Mouse (Mus musculus): ENCODE data around the gene Asf1a.
"Not testable (repeated sequence)": the region's sequence is repeated elsewhere in the genome, so short reads cannot be mapped to it uniquely, and the experiment has no call there.

Gene Asf1a

DNA sequence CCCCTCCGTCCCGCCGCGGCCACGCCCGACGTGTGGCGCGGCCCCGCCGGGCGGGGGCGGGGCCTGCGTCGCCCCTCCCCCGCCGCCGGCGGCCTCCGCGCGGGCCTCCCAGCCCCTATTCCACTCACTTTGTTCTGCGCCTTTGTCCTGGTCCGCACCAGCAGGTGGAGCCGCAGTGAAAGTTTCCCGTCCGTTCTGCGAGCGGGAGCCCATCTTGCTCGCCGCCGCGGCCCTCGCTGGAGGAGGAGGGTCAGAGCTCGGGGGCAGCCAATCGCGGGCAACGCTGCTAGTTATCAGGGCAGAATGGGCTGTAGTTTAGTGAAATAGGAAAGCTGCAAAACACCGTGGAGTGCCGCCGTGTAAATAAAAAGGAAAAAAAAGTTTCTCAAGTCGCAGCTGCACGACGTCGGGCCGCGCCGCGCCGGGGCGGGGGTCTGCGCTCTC, at the start of gene Asf1a:
Gene Asf1a, plus strand, starts transcription at position 81 of the 444 bp plus-strand sequence.
- DNase-seq (ENCODE audit: low read depth, low spot score), result peak; percentile 99

DNA sequence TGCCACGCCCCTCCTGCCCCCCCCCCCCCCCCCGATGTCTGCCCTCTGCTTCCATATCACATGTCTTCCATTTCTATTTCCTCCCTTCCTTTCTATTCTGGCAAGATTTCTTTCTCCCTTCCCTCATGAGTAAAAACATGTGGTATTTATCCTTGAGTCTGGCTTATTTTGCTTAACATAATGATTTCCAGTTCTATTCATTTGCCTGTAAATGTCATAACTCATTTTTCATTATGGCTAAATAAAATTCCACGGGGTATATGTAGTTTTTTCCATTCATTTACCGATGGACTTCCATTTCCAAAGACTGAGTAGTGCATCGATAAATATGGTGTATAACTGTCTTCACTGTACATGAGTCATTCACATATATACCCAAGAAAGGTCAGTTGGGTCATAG, 34.6 kb upstream of the Asf1a start:
- DNase-seq (ENCODE audit: low read depth, low spot score), result no peak

DNA sequence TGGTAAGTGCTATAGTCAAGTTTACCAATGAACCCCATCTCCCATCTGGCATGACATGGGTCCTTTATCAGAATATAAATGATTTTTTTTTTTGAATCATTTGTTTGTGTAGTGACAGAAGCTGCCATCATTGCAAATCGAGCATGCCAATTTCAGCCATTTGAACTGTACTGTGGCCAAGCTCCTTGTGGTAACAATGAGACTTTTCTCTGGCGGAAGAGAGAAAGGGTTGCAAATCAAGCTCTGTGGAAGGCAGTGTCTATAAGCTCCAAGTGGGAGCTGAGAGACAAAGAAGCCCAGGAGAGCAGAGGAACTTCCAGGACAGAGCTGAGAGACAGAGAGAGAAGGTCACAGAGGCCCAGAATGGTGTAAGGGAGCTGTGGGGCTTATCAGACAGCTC, 31.0 kb upstream of the Asf1a start:
- DNase-seq (ENCODE audit: low read depth, low spot score), result peak; percentile 67

DNA sequence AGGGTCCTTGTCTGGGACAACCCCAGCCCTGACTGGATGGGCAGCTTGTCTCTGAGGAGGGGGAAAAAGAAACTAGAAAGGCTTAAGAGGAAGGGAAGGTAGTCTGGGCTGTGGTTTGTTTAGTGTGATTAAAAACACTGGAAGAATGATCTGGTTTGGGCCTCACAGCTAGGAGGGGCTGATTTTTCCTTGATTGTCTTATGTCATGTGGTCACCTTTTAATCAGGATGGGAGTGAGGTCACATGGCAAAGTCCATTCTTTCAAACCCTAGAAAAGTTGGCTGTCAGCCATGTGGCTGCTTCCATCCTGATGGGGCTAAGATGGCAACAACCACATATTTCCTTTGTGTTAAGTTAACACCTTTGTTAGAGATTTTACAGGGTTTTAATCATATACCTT, 28.0 kb upstream of the Asf1a start:
- DNase-seq (ENCODE audit: low read depth, low spot score), result no peak

DNA sequence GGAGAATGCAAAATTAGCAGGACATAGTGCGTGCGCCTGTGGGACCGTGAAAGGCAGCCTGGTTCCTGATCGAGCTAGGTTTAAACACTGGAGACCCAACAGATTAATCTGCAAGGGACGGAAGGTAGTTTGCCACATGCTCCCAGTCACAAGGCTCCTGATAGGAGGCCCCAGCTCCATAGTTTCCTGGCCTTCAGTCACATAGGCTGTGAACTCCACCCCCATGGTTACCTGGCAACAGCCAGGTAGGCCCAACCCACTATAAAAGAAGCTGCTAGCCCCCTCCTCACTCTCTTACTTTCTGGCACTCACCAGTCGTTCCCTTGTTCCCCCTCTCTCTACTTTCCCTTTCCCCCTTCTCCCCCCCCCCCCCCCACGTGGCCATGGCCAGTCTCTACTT, 16.4 kb upstream of the Asf1a start:
- DNase-seq (ENCODE audit: low read depth, low spot score), result peak; percentile 12

DNA sequence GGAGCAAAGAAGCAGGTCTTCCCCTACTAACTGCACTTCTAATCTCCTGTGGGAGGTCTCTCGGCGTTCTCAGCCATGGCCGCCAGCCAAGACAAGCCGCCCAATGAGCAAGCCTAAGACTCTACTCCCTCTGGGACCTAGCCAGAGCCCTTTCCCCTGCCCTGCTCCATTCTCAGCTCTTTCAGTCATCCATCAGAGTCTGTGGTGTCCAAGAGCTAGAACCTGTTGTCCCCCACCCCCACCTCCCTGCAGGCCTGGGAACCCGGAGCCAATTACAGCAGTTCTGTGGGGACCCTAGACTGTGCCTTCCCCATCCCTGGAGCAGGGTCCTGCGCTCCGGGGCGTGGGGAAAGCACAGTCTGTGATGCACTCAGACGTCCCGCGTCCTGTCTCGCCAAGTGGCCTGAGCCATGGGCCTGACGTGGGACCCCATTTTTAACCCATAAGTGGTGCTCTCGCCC, 15.9 kb upstream of the Asf1a start:
- DNase-seq (ENCODE audit: low read depth, low spot score), result peak; percentile 51

DNA sequence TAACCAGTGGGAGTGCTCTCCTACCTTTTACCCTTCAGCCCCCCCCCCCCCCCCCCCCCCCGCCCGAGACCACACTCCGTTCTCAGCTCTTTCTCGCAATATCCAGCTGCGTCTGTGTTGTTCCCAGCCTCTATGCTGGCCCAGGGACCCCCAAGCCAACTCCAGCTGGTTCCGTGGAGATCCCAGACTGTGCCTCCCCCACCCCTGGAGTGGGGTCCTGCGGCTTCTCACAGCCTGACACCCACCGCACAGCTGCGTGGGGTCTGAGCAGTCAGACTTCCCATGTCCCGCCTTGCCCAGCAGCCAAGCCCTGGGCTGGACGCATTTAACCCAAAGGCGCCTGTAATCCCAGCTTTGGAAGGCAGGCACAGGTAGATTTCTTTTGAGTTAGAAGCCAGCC, 15.5 kb upstream of the Asf1a start:
- no peak for DNase-seq (ENCODE audit: low read depth, low spot score)

DNA sequence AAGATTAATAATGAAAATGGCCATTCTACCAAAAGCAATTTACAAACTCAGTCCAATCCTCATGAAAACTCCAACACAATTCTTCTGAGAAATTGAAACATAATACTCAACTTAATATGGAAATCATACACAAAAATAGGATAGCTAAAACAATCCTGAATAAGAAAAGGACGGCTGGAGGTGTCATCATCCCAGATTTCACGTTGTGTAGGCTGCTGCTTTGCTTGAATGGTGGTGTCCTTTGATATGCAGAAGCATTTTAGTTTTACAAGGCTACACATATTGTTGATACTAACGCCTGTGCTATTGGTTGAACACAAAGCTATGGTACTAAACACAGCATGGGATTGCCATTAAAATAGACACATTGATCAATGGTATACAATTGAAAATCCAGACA, 10.8 kb upstream of the Asf1a start:
- peak; percentile 20 for DNase-seq (ENCODE audit: low read depth, low spot score)

DNA sequence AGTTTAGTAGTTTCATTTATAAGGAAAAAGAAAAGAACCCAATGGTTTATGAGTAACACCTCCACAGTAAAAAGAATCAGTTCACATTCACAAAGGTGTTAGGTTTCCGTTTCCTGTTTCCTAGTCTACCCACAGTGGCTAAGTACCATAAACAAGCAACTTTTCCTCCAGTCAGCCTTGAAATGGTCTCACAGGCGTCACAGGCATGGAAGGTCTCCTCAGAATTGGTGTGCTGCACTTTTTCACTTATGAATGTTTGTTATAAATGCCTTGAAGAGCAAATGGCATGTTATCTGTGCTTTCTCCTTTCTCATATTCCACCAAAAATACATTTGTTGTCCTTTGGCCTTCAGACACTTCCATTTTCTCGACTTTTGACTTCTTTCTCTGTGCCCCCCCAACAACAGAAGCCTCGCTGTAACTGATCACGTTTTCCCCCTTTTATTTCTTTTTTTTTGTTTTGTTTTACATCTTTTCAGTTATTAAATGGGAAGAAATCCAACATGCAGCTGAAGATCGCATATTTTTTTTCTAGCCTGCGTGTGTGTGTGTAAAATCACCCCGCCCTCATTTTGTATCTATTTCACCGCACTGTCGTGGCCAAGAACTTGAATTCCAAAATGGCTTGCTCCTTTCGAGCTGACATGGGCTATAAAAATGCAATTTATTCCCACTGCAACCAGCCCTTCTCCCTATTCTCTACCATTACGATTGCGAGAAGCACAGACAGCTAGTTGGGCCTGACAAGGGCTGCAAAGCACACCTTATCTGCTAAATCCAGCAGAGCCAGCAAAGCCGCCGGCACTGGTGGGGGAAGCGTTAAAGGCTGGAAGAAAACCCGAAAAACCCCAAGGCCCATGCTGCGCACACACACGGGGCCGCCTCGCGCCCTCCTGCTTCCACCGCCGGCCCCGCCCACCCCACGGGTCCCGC, 547 bp upstream of the Asf1a start:
- peak; percentile 11 for DNase-seq (ENCODE audit: low read depth, low spot score)

DNA sequence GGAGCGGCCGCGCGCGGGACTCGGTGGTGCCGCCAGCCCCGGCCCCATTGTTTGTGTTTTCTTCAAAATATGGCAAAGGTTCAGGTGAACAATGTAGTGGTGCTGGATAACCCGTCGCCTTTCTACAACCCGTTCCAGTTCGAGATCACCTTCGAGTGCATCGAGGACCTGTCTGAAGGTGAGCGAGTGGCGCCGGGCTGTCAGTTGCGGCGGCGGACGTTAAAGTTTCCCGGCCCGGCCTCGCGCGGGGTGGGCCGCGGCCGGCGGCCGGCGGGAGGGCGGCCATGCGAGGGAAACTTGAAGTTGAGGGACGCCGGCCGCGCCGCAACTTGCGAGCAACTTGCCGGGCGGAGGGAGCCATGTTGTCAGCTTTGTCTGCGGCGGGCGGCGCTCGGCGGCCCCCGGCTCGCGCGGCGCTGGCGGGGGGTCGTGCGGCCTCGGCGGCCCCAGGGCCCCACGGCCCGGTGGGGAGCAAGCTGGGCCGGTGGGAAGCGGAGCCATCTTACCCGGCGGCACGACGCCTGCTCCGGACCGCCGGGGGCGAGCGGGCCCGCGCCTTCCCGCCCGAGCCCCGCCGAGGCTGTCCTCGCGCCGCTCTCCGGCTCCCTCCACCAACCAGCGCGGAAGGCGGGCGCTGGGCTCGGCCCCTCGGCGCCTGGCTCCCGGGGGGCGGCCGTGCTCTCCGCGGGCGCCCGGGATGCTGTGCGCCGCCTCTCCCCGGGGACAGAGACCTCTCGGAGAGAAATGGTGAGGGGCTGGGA, 744 bp downstream of the Asf1a start:
- DNase-seq (ENCODE audit: low read depth, low spot score), result peak; percentile 55

DNA sequence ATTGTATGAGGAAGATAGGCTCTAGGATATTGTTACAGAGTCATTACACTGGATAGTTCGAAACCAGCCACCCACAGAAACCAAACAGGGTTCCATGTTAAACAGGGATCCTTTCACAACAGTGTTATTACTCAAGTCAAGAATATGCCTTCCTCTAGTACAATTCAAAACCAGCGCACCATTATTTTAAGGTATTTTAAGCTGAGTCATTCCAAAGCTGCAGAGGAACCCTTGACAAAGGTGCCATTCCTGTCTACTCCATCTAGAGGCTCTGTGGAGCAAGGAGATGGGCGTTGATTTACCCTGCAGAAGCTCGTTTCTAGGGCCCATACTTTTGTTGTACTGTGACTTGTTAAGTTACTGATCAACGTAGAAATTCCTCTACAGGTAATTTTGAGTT, 2.3 kb downstream of the Asf1a start:
- peak; percentile 14 for DNase-seq (ENCODE audit: low read depth, low spot score)

DNA sequence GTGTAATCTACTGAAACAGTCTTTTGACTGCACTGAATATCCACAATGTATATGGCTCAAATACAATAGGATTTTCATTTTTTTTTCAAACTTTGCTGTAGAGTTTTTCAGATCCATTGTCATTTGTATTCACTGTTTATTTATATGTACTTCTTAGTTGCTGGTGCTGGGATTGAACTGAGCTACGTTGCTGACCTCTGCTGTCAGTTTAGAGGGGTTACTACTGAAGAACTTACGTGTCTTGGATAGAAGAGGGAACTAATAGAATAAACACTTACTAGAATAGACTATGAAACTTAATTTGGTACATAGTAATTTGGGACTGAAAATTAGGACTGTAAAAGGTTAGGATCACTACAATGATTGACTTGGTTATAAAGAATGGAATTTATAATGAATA, 8.8 kb downstream of the Asf1a start:
- DNase-seq (ENCODE audit: low read depth, low spot score), result peak; percentile 16

DNA sequence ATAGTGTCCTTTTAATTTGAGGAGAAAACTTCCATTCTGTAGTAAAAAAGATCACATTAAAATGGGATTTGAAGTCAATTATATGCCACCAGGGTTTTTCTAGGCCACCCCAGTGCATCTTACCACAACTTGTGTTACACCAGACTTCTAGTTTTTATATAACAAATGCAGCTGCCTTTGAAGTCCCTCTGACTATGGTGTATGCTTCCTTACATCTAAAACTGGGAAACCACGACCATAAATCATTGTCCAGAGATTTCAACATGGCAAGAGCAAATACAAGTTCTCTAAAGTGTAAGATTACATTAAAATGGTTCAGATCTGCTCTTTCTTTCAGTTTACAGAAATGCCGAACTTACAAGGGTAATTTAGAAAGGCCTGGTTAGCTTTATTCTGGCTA, 11.7 kb downstream of the Asf1a start:
- DNase-seq (ENCODE audit: low read depth, low spot score), result no peak

DNA sequence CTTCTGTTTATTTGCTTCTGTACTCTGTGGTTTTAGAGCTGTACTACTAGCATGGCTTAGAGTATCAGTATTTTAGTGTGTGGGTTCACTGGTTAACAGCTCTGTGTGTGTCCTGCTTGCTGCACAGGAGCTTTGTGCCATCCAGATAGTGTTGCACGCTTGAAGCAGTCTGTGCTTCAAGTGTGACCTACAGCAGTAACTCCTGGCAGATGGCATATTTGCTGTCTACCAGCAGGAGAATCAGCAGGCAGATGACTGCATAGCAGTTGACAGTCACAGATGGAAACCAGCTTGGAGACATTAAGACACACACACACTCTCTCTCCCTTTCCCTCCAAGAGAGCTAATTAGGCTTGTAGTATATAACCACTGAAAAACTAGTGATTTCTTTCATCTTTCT, 15.6 kb downstream of the Asf1a start:
- peak; percentile 98 for DNase-seq (ENCODE audit: low read depth, low spot score)

DNA sequence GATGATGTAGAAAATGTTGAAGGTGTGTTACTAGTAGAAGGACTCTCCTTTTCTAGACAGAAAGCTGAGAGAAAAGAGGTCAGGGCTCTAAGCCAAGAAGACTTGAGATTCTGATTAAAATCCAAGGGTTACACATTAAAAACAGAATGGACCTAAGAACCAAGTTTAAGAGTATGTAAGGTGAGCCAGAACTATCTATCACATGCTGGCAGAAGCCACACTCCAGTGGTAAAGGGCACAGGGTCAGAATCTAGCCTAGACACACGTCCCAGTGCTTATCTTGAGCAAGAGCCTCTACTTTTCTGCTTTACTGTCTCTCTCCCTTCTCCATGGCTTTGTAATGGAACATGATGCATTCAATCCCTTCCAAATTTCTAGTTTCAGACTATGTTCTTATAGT, 17.4 kb downstream of the Asf1a start:
- peak; percentile 12 for DNase-seq (ENCODE audit: low read depth, low spot score)

DNA sequence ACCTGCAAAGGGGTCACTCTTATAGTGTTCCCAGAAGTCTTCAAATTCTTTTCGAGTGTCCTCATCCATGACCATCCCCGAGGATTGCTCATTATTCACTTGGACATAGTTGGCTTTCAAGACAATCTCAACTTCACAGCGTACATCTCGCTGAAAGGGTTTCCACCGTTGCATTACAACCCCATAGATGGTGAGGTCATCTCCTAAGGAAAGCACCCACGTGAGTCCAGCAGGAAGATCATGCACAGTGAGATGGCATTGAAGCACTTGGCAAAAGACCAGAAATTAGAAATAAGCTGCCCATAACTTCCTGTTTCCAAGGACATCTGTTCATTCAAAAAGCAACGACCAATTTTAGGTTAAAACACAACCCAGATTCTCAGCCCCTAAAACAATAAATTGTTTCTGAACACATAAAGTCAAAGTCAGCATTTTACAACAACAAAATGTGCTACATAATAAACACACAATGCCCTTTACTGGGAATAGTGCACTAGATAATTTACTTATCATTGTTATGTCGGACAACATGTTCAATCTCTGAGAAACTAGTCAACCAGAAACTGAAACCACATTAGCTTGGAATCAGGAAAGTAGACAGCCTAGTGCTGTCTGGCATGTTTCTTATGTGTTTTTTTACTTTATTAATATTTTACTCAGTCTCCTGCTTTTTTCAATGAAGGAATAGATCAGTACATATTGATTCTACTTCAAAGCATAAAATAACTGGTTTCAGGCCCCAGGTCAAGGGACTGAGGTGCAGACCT, 19.5 kb downstream of the Asf1a start:
- peak; percentile 22 for DNase-seq (ENCODE audit: low read depth, low spot score)

DNA sequence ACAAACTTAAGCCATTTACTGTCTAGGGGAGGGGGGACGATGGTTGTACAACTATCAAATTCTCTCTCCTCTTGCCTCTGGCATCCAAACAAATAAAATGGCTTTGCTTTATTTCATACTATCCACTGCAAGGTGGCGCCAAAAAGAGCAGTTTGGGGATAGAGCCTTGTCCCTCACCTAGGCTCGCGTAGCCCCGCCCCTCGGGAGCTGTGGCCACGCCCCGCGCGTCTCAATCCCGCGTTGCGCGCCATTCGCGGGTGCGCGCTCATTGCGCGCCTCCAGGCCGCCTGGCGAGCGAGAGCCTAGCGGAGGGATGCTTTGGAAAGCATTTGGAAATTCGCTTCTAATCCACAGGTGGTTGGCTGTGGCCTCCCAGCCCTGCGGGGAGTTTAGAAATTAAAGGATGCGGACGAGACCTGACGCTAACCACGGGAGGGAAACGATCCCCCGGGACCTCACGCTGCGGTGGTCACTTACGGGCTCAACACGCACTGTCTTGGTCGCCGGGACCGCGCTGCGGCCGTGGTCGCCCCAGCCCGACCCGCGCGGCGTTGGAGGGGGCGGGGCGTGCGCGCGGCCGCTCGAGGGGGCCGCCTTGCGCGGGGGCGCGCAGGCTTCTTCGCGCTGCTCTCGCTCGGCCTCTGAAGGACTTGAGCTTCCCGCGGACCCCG, 32.8 kb downstream of the Asf1a start:
- DNase-seq (ENCODE audit: low read depth, low spot score), result peak; percentile 97

DNA sequence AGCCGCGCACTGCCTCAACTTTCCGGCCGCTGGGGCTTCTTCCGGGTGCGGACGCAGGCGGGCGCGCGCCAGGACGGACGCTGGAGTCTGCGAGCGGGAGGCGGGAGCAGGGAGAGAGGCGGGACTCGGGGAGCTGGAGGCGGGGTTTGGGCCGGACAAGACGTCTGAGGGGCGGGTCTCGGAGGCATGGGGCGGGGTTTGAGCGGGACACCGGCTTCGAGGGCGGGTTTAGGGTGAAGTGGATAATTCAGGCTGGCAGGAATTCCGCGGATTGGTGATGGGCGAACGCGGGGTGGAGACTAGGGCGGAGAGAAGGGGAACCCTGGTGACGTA, 33.3 kb downstream of the Asf1a start:
- peak; percentile 100 for DNase-seq (ENCODE audit: low read depth, low spot score)

DNA sequence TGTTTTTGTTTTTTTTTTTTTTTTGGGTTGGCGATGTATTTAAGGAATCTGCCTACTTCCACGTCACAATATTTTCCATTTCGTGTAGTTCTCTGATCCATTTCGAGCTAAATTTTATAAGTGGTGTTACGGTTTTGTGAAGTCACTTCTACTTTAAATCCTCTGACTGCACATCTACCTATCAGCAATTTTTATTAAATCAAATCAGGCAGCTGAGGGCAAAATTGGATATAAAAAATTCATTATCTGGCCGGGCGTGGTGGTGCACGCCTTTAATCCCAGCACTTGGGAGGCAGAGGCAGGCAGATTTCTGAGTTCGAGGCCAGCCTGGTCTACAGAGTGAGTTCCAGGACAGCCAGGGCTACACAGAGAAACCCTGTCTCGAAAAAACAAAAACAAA, 33.8 kb downstream of the Asf1a start, which contains the start of gene Mcm9:
Gene Mcm9, minus strand, starts transcription at position 101 of the 400 bp plus-strand sequence.
- DNase-seq (ENCODE audit: low read depth, low spot score), result not testable (repeated sequence)

DNA sequence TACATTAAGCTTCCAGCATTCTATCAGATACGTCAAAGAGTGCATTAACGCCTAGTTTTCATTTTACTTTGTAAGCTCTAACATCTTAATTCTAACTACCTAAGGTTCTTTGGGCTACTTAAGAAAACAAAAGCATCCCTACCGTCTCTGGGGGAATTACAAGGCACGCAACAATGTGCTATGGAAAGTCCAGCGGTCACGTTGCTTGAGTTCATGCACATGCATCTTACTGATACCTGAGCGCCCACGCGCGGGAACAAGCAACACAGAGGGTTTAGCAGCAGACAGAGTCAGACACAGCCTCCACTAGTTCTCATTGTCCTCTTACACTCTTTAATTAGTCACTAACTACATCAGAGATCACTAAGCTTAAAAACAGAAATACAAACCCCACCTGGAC, 37.6 kb downstream of the Asf1a start:
- no peak for DNase-seq (ENCODE audit: low read depth, low spot score)

DNA sequence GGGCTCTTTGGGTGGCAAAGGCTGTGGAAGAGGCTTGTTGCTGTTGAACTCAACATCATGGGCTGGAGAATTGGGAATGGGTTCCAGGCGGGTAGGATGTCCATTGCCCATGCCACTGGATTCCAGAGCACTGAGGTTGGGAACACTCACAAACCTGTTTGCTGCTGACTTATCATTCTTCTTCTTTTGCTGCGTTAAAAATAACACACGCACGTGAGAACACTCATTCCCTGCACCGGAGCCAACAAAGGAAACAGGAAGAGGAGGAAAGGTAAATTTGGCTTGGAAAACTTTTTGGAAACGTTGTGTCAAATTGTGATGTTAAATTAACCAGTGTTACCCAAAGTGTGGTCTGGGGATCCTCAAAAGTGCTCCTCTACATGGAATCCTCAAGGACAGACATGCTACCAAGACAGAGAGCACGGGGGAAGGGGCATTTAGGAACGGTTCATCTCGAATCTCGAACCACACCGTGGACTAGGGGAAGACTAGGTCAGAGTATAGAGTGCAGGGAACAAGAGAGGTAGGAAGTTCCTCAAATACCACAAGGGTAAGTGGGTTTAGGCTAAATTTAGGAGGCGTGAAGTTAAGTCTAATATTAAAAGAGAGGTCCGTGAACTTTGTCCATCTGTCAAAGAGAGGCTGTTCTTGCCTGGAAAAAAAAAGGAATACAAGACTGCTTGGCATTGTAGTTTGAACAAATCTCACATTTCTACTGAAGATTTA, 38.9 kb downstream of the Asf1a start:
- DNase-seq (ENCODE audit: low read depth, low spot score), result no peak
